Mouse (Mus musculus) testis, adult 2 months (tissue): Measurements from ENCODE around the gene Nbdy. TPM values are rescaled to one million over a fixed set of nuclear protein-coding genes. Genes with fewer than 3 reads are reported as not detected.

ENCODE experiments used
- H3K27ac ChIP-seq: fragments of 200-500 bp; 2 replicates; pipeline ENCODE4 v1.5.1; 2012; ENCODE audit warnings: low read depth, low read length; ENCODE audit not compliant: control insufficient read depth, insufficient read depth
- H3K27me3 ChIP-seq: fragments of 200-500 bp; 2 replicates; pipeline ENCODE4 v1.6.1; 2012; ENCODE audit warnings: mild to moderate bottlenecking, low read length, moderate library complexity; ENCODE audit not compliant: control insufficient read depth, insufficient read depth
- H3K36me3 ChIP-seq: fragments of 200-500 bp; 2 replicates; pipeline ENCODE4 v1.6.1; 2012; ENCODE audit warnings: mild to moderate bottlenecking, low read length; ENCODE audit not compliant: control insufficient read depth, insufficient read depth
- H3K4me1 ChIP-seq: fragments of 200-500 bp; 2 replicates; pipeline ENCODE4 v1.6.1; 2012; ENCODE audit warnings: low read length; ENCODE audit not compliant: control insufficient read depth, insufficient read depth
- H3K4me3 ChIP-seq: fragments of 200-500 bp; 2 replicates; pipeline ENCODE4 v1.5.1; 2012; ENCODE audit warnings: low read depth, mild to moderate bottlenecking, low read length, moderate library complexity, mixed read lengths; ENCODE audit not compliant: control insufficient read depth
- CTCF ChIP-seq: fragments of 200-500 bp; IDR thresholded peaks from 2 replicates; pipeline ENCODE4 v1.5.1; 2012; ENCODE audit warnings: low read depth, mild to moderate bottlenecking, inconsistent platforms, low read length, moderate library complexity; ENCODE audit not compliant: control insufficient read depth, insufficient read depth, insufficient replicate concordance
- POLR2A ChIP-seq: fragments of 200-500 bp; IDR thresholded peaks from 2 replicates; pipeline ENCODE4 v1.6.1; 2012; ENCODE audit warnings: low read depth, mild to moderate bottlenecking, inconsistent platforms, low read length, moderate library complexity; ENCODE audit not compliant: control insufficient read depth
- polyA plus RNA-seq: library from polyadenylated mRNA; depleted of rRNA; stranded (reverse); fragments of >200 nt; gene quantifications from 2 replicates; pipeline ENCODE4 v1.2.3, GENCODE M21; 2012; rRNA removed

The Nbdy gene
- polyA plus RNA-seq, result 7.5 and 8.6 TPM in 2 replicates

DNA sequence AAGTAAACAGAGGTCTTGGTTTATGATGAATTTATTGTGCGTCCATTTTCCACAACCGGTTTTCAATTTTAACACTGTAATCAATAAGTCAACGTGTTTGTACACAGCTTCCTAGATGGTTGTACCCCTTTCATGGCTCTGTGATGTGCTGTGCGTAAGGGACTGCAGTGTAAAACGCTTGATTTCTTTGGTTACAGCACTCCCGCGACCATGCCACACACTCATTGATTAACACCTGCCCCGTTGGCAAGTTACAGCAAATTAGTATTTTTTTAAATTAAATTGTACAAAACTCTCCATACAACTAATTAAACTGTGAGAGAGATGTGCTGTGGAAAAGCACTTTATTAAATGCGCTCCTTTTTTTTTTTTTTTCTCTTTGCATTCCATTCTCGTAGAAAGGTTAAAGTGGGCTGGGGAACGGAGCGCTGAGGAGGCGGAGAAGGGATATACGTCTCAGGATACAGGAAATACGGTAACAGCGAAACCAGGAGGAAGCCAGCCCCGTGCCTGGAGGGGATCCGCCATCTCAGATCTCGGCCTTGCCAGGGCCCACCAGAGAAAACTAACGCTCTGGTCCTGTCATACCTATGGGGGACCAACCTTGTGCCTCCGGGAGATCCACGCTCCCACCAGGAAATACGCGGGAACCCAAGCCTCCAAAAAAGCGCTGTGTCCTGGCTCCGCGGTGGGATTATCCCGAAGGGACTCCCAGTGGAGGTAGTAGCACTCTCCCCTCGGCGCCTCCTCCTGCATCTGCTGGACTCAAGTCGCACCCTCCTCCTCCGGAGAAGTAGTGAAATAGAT is at the start of gene Nbdy:
Gene Nbdy (plus strand): TSS at position 481 of the 807 bp plus-strand sequence.
- peak within 1 kb of the TSS; percentile 49; the same call in 1 of the 2 replicates for H3K27ac ChIP-seq
- no peaks in the 10 kb centered on the region for H3K36me3 ChIP-seq
- peak; percentile 41; the same call in 1 of the 2 replicates for TF ChIP-seq POLR2A
- TF ChIP-seq CTCF, result no peak
- no peaks in the 10 kb centered on the region for H3K27me3 ChIP-seq
- peak within 1 kb of the TSS; percentile 89 for H3K4me3 ChIP-seq
- H3K4me1 ChIP-seq, result no peaks in the 10 kb centered on the region; the same call in 1 of the 2 replicates

- Histone ChIP-seq H3K4me1 (no peaks in the 10 kb centered on the region), H3K27ac (peak within 1 kb of the TSS; percentile 42; the same call in 1 of the 2 replicates), H3K27me3 (no peaks in the 10 kb centered on the region), H3K36me3 (no peaks in the 10 kb centered on the region), H3K4me3 (peak within 1 kb of the TSS; percentile 49)
- TF ChIP-seq POLR2A, result no peak
- no peak for TF ChIP-seq CTCF
Observed at GRCm38 (mm10) chrX:153695782-153696395, 27.5 kb upstream of the Nbdy start, which contains the start of gene Kctd12b. Gene Kctd12b (minus strand): TSS chrX:153696391.

DNA sequence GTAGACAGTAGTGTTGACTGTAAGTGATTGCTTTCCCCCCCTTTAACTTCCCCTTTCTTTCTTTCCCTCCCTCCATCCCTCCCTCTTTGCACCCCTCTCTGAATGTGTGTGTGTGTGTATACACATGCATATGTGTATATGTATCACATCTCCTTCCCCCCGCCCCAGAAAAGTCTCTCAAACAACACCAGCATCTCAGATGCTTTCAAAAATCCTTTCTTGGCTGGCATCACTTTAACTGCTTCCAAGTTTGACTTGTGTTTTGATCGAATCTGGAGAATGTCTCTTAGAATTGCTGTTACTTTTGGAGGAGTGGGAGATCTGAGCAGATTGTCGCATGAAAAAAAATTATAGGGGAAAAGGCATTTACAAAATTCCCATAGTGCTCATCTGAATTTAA is 22.9 kb upstream of the Nbdy start:
- no peak overlapping the region for H3K27ac ChIP-seq
- H3K27me3 ChIP-seq, result no peaks in the 10 kb centered on the region
- no peaks in the 10 kb centered on the region for H3K36me3 ChIP-seq
- no peak for TF ChIP-seq POLR2A
- TF ChIP-seq CTCF, result no peak
- H3K4me3 ChIP-seq, result no peak overlapping the region
- no peaks in the 10 kb centered on the region for H3K4me1 ChIP-seq

- no peak overlapping the region for H3K4me3 ChIP-seq
- TF ChIP-seq CTCF (no peak), POLR2A (no peak)
- no peaks in the 10 kb centered on the region for H3K36me3 ChIP-seq
- H3K27ac ChIP-seq, result no peak overlapping the region
- no peaks in the 10 kb centered on the region for H3K27me3 ChIP-seq
- H3K4me1 ChIP-seq, result no peaks in the 10 kb centered on the region
Observed at GRCm38 (mm10) chrX:153707735-153708134, 15.7 kb upstream of the Nbdy start.

GRCm38 (mm10) chrX:153716716-153717115 is 6.7 kb upstream of the Nbdy start:
- Histone ChIP-seq H3K27ac (no peak overlapping the region), H3K4me3 (no peak overlapping the region), H3K27me3 (no peaks in the 10 kb centered on the region), H3K36me3 (no peaks in the 10 kb centered on the region), H3K4me1 (no peaks in the 10 kb centered on the region)
- no peak for TF ChIP-seq POLR2A
- TF ChIP-seq CTCF, result no peak

DNA sequence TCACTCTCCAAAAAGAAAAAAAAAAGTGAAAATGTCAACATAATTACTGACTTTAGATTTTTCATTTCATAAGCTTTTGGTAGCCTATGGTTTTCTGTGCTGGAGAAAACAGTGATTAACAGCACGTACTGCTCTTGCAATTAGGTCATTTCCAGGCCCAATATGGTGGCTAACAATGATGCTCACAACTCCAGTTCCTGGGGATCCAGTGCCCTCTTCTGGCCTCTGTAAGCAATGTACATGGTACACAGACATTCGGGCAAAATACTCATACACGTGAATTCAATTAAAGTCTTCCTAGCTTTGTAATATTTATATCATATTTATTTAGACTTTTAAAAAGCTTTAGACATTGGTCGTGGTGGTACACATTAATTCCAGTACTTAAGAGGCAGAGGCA is 3.8 kb upstream of the Nbdy start:
- no peaks in the 10 kb centered on the region for H3K36me3 ChIP-seq
- no peak overlapping the region for H3K27ac ChIP-seq
- TF ChIP-seq CTCF, result no peak
- no peak for TF ChIP-seq POLR2A
- no peaks in the 10 kb centered on the region; the same call in 1 of the 2 replicates for H3K4me1 ChIP-seq
- H3K4me3 ChIP-seq, result no peak overlapping the region
- no peaks in the 10 kb centered on the region for H3K27me3 ChIP-seq

GRCm38 (mm10) chrX:153724400-153724799 is 1.0 kb downstream of the Nbdy start:
- TF ChIP-seq POLR2A (no peak), CTCF (no peak)
- Histone ChIP-seq H3K4me1 (no peaks in the 10 kb centered on the region; the same call in 1 of the 2 replicates), H3K36me3 (no peaks in the 10 kb centered on the region), H3K27me3 (no peaks in the 10 kb centered on the region), H3K4me3 (no peak overlapping the region), H3K27ac (no peak overlapping the region)
